11 mouse cellular contexts compared by ENCODE assay signal in genomic region chr3:85024817-85025705, GRCm38 (mm10).
DNase-seq lines count a peak whose midpoint lies in the region; ATAC-seq and TF ChIP-seq lines count a peak whose summit lies in the region.
"Had no signal": no experiment of that assay in that cellular context is flagged by ENCODE, and none has a peak within 500 bp of the region (broad histone marks: within the 10 kb centered on the region; RNA-seq: fewer than 3 reads in every experiment).

No protein-coding gene starts in this region.

- no peak overlapping the region for H3K4me3 ChIP-seq in stomach, postnatal 0 days (ENCODE audit: low read depth, low read length)
- H3K4me3 ChIP-seq: gastrocnemius, adult 2 months; liver, embryonic 13.5 days had no signal

- H3K36me3 ChIP-seq in stomach, postnatal 0 days (ENCODE audit: control insufficient read depth, insufficient read depth, low read length) = no peaks in the 10 kb centered on the region
- H3K36me3 ChIP-seq: liver, embryonic 13.5 days had no signal

- intact Hi-C loops in left cerebral cortex, postnatal 10 days (cut with DNase I) = loop anchor here (5.0 to 10.0 kb wide), 3 partner anchors 38 to 350 kb away; no protein-coding TSS in a partner anchor

- TF ChIP-seq EP300 in stomach, postnatal 0 days (optimal IDR thresholded peaks at IDR 0.05) = no peak

- H3K4me1 ChIP-seq in stomach, postnatal 0 days (replicated peaks; ENCODE audit: control insufficient read depth, insufficient read depth) = no peaks in the 10 kb centered on the region
- H3K4me1 ChIP-seq: liver, embryonic 13.5 days had no signal

- no peaks in the 10 kb centered on the region for H3K9me3 ChIP-seq in stomach, postnatal 0 days (ENCODE audit: control insufficient read depth, low read length)
- H3K9me3 ChIP-seq: liver, embryonic 13.5 days had no signal

- no peak overlapping the region for H3K9ac ChIP-seq in stomach, postnatal 0 days (ENCODE audit: low read length)
- H3K9ac ChIP-seq: liver, embryonic 13.5 days had no signal

- ATAC-seq in stomach, postnatal 0 days (ENCODE audit: low FRiP score, low TSS enrichment) = peak; percentile 16; the same call in 1 of the 2 replicates
- no peak for ATAC-seq in activated CD4-positive, CD25-positive, alpha-beta regulatory T cell, adult 4 months

- H3K4me2 ChIP-seq in stomach, postnatal 0 days (replicated peaks; ENCODE audit: low read depth) = no peak overlapping the region
- H3K4me2 ChIP-seq: liver, embryonic 13.5 days had no signal

- WGBS in stomach, postnatal 0 days = 27% methylated on average over 6 of the region's 6 CpGs

- H3K27me3 ChIP-seq in stomach, postnatal 0 days (ENCODE audit: control insufficient read depth, insufficient read depth, low read length) = no peaks in the 10 kb centered on the region
- H3K27me3 ChIP-seq: liver, embryonic 13.5 days had no signal

- peak; percentile 88 for DNase-seq in right cerebral cortex, adult 18-20 months
- no peak for DNase-seq in right cerebral cortex, postnatal 4 days
- peak; percentile 72 for DNase-seq in kidney, adult 9 months
- DNase-seq in left cerebral cortex, postnatal 10 days (ENCODE audit: extremely low spot score in 1 of 2, low spot score in 2 of 2) = peak; percentile 27 to 66
- no peak for DNase-seq in stomach, postnatal 0 days (ENCODE audit: low spot score)
- DNase-seq in adrenal gland, adult (ENCODE audit: inconsistent age in 2 of 2, low spot score in 1 of 2) = no peak
- DNase-seq: adrenal gland, postnatal 36 days; gastrocnemius, adult 2 months; heart, postnatal 4 days; liver, embryonic 13.5 days had no signal

- TF ChIP-seq CTCF in stomach, postnatal 0 days (IDR thresholded peaks at IDR 0.05; ENCODE audit: low read depth) = no peak

- no peak overlapping the region for H3K27ac ChIP-seq in stomach, postnatal 0 days (replicated peaks)
- H3K27ac ChIP-seq: gastrocnemius, adult 2 months; liver, embryonic 13.5 days had no signal

Comparison
In these comparisons a context has a peak if more than half of its experiments do, and no peak if none do; other contexts are left out.
1. DNase-seq: peak in right cerebral cortex, adult 18-20 months (single experiment), kidney, adult 9 months (single experiment) and left cerebral cortex, postnatal 10 days (2 of 2); none in right cerebral cortex, postnatal 4 days (single experiment), stomach, postnatal 0 days (single experiment) and adrenal gland, adult (0 of 2).